Mouse (Mus musculus) myocyte (in vitro differentiated cells): ENCODE measurements around the gene Prom1. TPM values are rescaled to one million over a fixed set of nuclear protein-coding genes. Genes with fewer than 3 reads are reported as not detected.

Experiments
- H3K27me3 ChIP-seq: one replicate; pipeline ENCODE4 v1.6.1; 2011; ENCODE audit not compliant: control insufficient read depth, insufficient read depth, insufficient read length
- H3K36me3 ChIP-seq: one replicate; pipeline ENCODE4 v1.6.1; 2011; ENCODE audit not compliant: control insufficient read depth, insufficient read depth
- H3K4me2 ChIP-seq: one replicate; pipeline ENCODE4 v1.6.1; 2011; ENCODE audit warnings: low read depth, control low read depth
- H3K4me3 ChIP-seq: one replicate; pipeline ENCODE4 v1.5.1; 2011; ENCODE audit warnings: mild to moderate bottlenecking, control low read depth, moderate library complexity
- H3K79me2 ChIP-seq: one replicate; pipeline ENCODE4 v1.6.1; 2011; ENCODE audit not compliant: control insufficient read depth, insufficient read depth
- H3ac ChIP-seq: one replicate; pipeline ENCODE4 v1.6.1; 2011; ENCODE audit not compliant: control insufficient read depth, insufficient read length
- CEBPB ChIP-seq: IDR thresholded peaks from 2 replicates; pipeline ENCODE4 v1.6.1; 2011; ENCODE audit warnings: mild to moderate bottlenecking, moderate library complexity; ENCODE audit not compliant: poor library complexity, insufficient read depth, severe bottlenecking
- E2F4 ChIP-seq: IDR thresholded peaks from one replicate; pipeline ENCODE4 v1.6.1; 2011; ENCODE audit warnings: mild to moderate bottlenecking, control low read depth, moderate library complexity; ENCODE audit not compliant: insufficient read depth
- MAX ChIP-seq: IDR thresholded peaks from one replicate; pipeline ENCODE4 v1.6.1; 2011; ENCODE audit warnings: low read depth, mild to moderate bottlenecking, control low read depth
- MYOD1 ChIP-seq, 3 experiments: IDR thresholded peaks; one replicate each; pipeline ENCODE4 v1.6.1; 2011; ENCODE audit warnings: control low read depth in 2 of 3, low read depth in 2 of 3, mild to moderate bottlenecking in 2 of 3, moderate library complexity in 1 of 3; ENCODE audit not compliant: insufficient read length in 2 of 3, control insufficient read depth in 1 of 3
- MYOG ChIP-seq, 3 experiments: IDR thresholded peaks; one replicate each; pipeline ENCODE4 v1.6.1; 2011; ENCODE audit warnings: control low read depth in 2 of 3, low read depth in 2 of 3, mild to moderate bottlenecking in 2 of 3; ENCODE audit not compliant: insufficient read length in 2 of 3, control insufficient read depth in 1 of 3, insufficient read depth in 1 of 3
- POLR2A ChIP-seq: IDR thresholded peaks from one replicate; pipeline ENCODE4 v1.6.1; 2011; ENCODE audit warnings: low read depth, mild to moderate bottlenecking, control low read depth, moderate library complexity; ENCODE audit not compliant: insufficient read length
- POLR2AphosphoS2 ChIP-seq: IDR thresholded peaks from one replicate; pipeline ENCODE4 v1.6.1; 2011; ENCODE audit warnings: low read depth, control low read depth; ENCODE audit not compliant: insufficient read length
- REST ChIP-seq: IDR thresholded peaks from one replicate; pipeline ENCODE4 v1.6.1; 2011; ENCODE audit warnings: mild to moderate bottlenecking, control low read depth, moderate library complexity; ENCODE audit not compliant: insufficient read depth, insufficient read length
- SRF ChIP-seq: IDR thresholded peaks from one replicate; pipeline ENCODE4 v1.6.1; 2011; ENCODE audit warnings: low read depth; ENCODE audit not compliant: control insufficient read depth, insufficient read length
- TCF12 ChIP-seq: IDR thresholded peaks from one replicate; pipeline ENCODE4 v1.6.1; 2011; ENCODE audit warnings: mild to moderate bottlenecking, control low read depth; ENCODE audit not compliant: poor library complexity, insufficient read depth, severe bottlenecking
- TCF3 ChIP-seq: IDR thresholded peaks from one replicate; pipeline ENCODE4 v1.6.1; 2011; ENCODE audit warnings: low read depth, control low read depth; ENCODE audit not compliant: insufficient read length
- USF1 ChIP-seq: IDR thresholded peaks from one replicate; pipeline ENCODE4 v1.6.1; 2011; ENCODE audit warnings: low read depth, mild to moderate bottlenecking, control low read depth, moderate library complexity
- polyA plus RNA-seq: library from polyadenylated mRNA; unstranded; fragments of >200 nt; fragmentation: generic; extraction: Trizol; gene quantifications from one replicate; pipeline ENCODE4 v1.2.1, GENCODE M21; 2012; ENCODE audit warnings: missing spikeins

Gene Prom1
- polyA plus RNA-seq, 1 experiment, result not detected

DNA sequence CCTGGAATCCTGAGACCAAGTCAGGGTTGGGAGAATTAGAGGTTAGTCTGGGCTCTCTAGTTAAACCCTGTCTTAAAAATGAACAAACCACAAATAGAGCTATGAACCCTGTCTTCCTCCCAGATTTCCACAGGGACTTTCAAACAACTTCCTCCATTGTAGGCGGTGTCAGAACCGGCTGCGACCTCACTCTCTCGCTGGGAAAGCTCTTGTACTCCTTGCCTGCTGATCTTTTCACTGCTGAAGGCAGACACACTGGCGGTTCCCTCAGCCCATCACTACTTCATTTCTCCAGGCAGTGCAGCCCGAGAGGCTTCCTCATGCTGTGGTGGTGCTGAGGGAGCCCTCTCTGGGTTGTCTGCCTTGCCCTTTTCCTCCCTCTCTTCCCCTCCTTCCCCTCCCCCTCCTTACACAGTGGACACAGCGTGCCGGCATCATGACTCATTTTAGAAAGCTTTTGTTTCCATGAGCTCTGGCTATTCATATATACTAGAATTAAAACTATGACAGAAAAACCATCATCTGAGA lies 153.0 kb downstream of the Prom1 start:
- Histone ChIP-seq H3K4me2 (peak overlapping the region; percentile 76), H3K27me3 (no peaks in the 10 kb centered on the region), H3K36me3 (no peaks in the 10 kb centered on the region), H3K4me3 (peak overlapping the region; percentile 10), H3K79me2 (no peaks in the 10 kb centered on the region), H3ac (no peak overlapping the region)
- TF ChIP-seq CEBPB (no peak), USF1 (no peak), TCF3 (no peak), REST (no peak), SRF (no peak), POLR2A (no peak), MYOD1 (IDR thresholded peaks at IDR 0.05; ENCODE audit: control insufficient read depth in 1 of 3, insufficient read length in 2 of 3, low read depth in 2 of 3) (no peak), MAX (no peak), MYOG (IDR thresholded peaks at IDR 0.05; ENCODE audit: control insufficient read depth in 1 of 3, insufficient read depth in 1 of 3, insufficient read length in 2 of 3, low read depth in 2 of 3) (no peak), POLR2AphosphoS2 (no peak), E2F4 (no peak), TCF12 (no peak)

DNA sequence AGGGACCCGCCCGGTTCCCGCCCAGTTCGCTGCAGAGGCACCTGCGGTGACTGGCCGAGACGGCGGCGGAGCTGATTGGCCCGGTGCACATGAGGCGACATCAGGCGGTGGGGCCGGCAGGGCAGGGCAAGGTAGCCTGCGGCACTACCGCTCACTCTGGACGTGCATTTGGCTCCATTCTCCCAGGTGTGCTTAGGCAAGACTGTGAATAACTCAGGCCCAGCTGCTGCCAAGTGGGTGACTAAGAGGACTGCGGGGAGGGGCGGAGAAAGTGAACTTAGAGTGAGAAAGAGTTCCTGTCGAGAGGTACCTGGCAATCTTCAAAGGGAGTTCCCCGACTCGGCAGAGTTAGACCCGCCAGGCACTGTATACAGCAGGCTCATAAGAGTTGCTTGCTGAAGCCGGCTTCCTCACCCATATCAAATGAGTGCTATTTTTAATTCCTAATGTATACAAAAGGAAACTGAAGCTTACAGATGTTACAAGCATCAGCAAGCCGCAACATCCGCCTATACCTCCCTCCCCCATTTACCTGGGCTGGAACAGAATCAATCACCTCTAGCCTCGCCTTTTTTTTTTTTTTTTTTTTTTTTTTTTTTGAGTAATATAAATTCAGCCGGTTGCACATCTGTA lies 153.6 kb downstream of the Prom1 start:
- Histone ChIP-seq H3K79me2 (no peaks in the 10 kb centered on the region), H3K36me3 (no peaks in the 10 kb centered on the region), H3ac (no peak overlapping the region), H3K4me3 (peak overlapping the region; percentile 10), H3K4me2 (peak overlapping the region; percentile 76), H3K27me3 (no peaks in the 10 kb centered on the region)
- TF ChIP-seq MYOD1 (IDR thresholded peaks at IDR 0.05; ENCODE audit: control insufficient read depth in 1 of 3, insufficient read length in 2 of 3, low read depth in 2 of 3) (peak in 1 of 3 experiments; percentile 19), POLR2A (no peak)

GRCm38 (mm10) chr5:43947330-43947977 lies 154.4 kb downstream of the Prom1 start:
- Histone ChIP-seq H3K4me3 (no peak overlapping the region), H3ac (no peak overlapping the region), H3K79me2 (no peaks in the 10 kb centered on the region), H3K27me3 (no peaks in the 10 kb centered on the region), H3K36me3 (no peaks in the 10 kb centered on the region), H3K4me2 (no peak overlapping the region)
- no peak for TF ChIP-seq E2F4
- no peak for TF ChIP-seq TCF12
- TF ChIP-seq SRF, result no peak
- TF ChIP-seq POLR2AphosphoS2, result no peak
- no peak for TF ChIP-seq TCF3
- no peak for TF ChIP-seq REST
- TF ChIP-seq USF1, result no peak
- TF ChIP-seq MYOG (IDR thresholded peaks at IDR 0.05; ENCODE audit: control insufficient read depth in 1 of 3, insufficient read depth in 1 of 3, insufficient read length in 2 of 3, low read depth in 2 of 3), result no peak
- no peak for TF ChIP-seq MYOD1 (IDR thresholded peaks at IDR 0.05; ENCODE audit: control insufficient read depth in 1 of 3, insufficient read length in 2 of 3, low read depth in 2 of 3)
- no peak for TF ChIP-seq MAX
- no peak for TF ChIP-seq POLR2A
- TF ChIP-seq CEBPB, result no peak

Other genes starting within 250 kb of the Prom1 start
- gene Cd38, start 233.5 kb downstream of the Prom1 start, polyA plus RNA-seq, result 0.10 TPM
- gene Gm7879, start 188.9 kb downstream of the Prom1 start, polyA plus RNA-seq, result 12.2 TPM
- 4.5 TPM for gene Fgfbp1, start 120.3 kb downstream of the Prom1 start, polyA plus RNA-seq
- gene Tapt1, start 124.6 kb upstream of the Prom1 start, polyA plus RNA-seq, result 18.2 TPM